Mouse (Mus musculus) left cerebral cortex, postnatal 10 days (tissue): ENCODE data around the gene Fam20a. TPM values are rescaled to one million over a fixed set of nuclear protein-coding genes. Genes with fewer than 3 reads are reported as not detected.

Source experiments
- DNase-seq, 2 experiments: peaks; one replicate each; pipeline ENCODE4 v3.0.0; 2021 to 2022; ENCODE audit warnings: low spot score in 2 of 2, mixed read lengths in 1 of 2; ENCODE audit errors: extremely low spot score in 1 of 2
- intact Hi-C: fragments of 180-260 bp; cut with DNase I; formaldehyde crosslinking; loops from one replicate; pipeline ENCODE4 v1.15.1; 2025
- total RNA-seq, 2 experiments: library from RNA; stranded (reverse); gene quantifications; 2 replicates each; pipeline ENCODE4 v1.2.3; 2021

The Fam20a gene
- total RNA-seq, 2 experiments from 2014 or later = 12.0 to 14.2 TPM

- no peak for DNase-seq
- intact Hi-C loops = no loop called here
Measured at GRCm38 (mm10) chr11:109634928-109635327, 87.2 kb downstream of the Fam20a start.

- intact Hi-C loops = no loop called here
- no peak for DNase-seq
Measured at GRCm38 (mm10) chr11:109629021-109629521, 93.0 kb downstream of the Fam20a start.

- intact Hi-C loops = no loop called here
- no peak for DNase-seq
Measured at GRCm38 (mm10) chr11:109628099-109628498, 94.0 kb downstream of the Fam20a start.

GRCm38 (mm10) chr11:109627648-109628047 is 94.4 kb downstream of the Fam20a start:
- intact Hi-C loops = no loop called here
- DNase-seq = no peak

- no peak for DNase-seq
- intact Hi-C loops = no loop called here
Measured at GRCm38 (mm10) chr11:109623238-109623637, 98.8 kb downstream of the Fam20a start.

GRCm38 (mm10) chr11:109622518-109623037 is 99.5 kb downstream of the Fam20a start:
- intact Hi-C loops = no loop called here
- peak in 1 of 2 experiments; percentile 35 for DNase-seq

GRCm38 (mm10) chr11:109621183-109621582 is 100.9 kb downstream of the Fam20a start:
- intact Hi-C loops = no loop called here
- peak; percentile 55 to 67 for DNase-seq

- intact Hi-C loops = no loop called here
- DNase-seq = no peak
Measured at GRCm38 (mm10) chr11:109620356-109620755, 101.7 kb downstream of the Fam20a start.

Other genes starting within 250 kb of the Fam20a start
- 1 to 10 TPM; 5.7 to 6.5 TPM for gene Arsg, start 248.9 kb downstream of the Fam20a start, total RNA-seq
- gene Slc16a6, start 248.7 kb downstream of the Fam20a start, total RNA-seq = 10 to 100 TPM; 11.7 to 12.6 TPM
- gene Wipi1, start 110.3 kb downstream of the Fam20a start, total RNA-seq = 10 to 100 TPM; 17.2 to 17.5 TPM
- gene Prkar1a, start 72.9 kb downstream of the Fam20a start, total RNA-seq = 100 to 1,000 TPM; 412 to 433 TPM
- gene 1700012B07Rik, start 105.8 kb upstream of the Fam20a start, total RNA-seq = not detected